Mouse (Mus musculus): Measurements from ENCODE around the gene Ndufb2.

Ndufb2 gene

GRCm38 (mm10) chr6:39592401-39593214 lies at the start of gene Ndufb2:
Ndufb2 (plus strand) TSS chr6:39592574.
- peak; percentile 97 for DNase-seq

- no peak for DNase-seq
These were observed 49.5 kb upstream of the Ndufb2 start for GRCm38 (mm10) chr6:39542631-39543597.

- no peak for DNase-seq
These were observed 48.5 kb upstream of the Ndufb2 start for GRCm38 (mm10) chr6:39543769-39544420.

DNA sequence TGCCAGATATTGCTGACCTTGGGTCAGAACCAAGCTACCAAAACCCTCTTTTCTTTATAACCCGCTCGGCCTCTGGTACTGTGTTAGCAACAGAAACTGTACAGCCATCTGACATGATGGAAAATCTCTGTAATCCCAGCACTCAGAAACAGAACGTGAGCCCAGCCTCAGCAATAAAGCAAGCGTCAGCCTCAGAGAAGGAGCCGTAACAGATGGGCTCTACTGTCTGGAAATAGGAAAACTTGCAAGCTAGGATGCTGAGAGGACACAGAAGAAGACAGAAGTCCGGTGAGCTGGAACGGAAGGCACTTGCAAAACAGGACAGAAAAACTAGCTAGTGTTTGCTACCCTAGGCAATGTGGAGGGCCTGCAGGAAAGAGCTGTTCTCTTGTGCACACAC lies 46.9 kb upstream of the Ndufb2 start:
- DNase-seq = no peak

DNA sequence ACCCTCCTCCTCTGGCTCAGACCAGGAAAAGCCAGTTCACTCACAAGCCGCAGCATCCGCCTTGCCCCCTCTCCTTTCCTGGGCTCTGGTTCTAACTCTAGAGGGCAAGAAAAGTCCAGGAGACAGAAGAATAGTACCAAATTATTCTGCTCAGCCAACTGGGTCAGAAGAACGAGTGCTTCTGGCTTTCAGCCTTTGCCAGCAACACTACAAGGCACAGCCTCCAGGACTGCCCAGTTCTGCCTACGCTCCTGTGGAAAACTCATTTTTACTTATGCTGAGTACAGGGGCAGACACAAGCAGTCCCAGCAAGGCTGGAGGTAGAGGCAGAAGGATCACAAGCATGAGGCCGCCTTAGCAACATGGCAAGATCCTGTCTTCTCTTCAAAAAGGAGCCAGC lies 44.3 kb upstream of the Ndufb2 start:
- DNase-seq = no peak

DNA sequence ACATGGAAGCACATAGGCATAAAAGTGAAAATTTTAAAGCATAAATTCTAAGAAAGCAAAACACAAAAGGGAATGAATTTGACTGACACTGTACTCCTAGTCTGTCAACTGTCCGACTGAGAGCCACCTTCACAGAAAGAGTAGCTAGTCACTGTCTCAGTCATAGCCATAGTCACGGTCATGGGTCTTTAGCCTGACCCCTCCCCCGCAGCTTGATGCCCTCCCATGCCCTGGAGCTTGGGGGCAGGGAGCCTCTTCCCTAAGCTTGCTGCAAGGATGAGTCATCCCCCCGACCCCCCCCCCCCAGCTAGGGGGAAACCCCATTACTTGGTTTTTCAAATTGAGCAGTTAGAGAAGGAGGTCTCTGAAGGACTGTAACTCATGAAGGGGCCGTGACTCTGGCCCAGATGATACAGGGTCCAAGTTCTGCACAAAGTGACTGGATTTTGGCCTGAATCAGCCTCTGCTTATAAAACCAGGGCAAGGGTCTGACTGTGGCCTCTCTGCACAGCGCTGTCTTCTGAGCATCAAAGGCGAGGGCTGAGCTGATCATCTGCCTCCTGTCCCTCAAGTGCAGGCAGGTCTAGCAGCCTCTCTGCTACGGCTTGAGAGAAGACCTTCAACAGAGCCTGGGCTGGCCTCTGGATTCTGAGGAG lies 40.3 kb upstream of the Ndufb2 start:
- DNase-seq = no peak

GRCm38 (mm10) chr6:39554888-39555647 lies 37.3 kb upstream of the Ndufb2 start:
- no peak for DNase-seq

DNA sequence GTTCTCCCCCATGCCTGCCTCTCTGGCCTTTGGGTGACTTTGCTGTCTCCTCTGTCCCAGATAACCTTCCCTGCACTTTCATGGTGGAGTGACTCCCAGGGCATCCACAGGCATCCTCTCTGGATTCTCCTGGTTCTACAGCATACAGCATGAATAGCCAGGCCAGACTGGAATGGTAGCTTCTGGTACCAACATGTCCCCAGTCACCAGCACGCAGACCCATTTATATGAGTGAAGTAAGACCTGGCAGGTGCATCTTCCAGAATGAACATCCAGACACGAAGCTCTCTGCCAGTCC lies 36.8 kb upstream of the Ndufb2 start:
- DNase-seq = no peak

GRCm38 (mm10) chr6:39556900-39557659 lies 35.3 kb upstream of the Ndufb2 start:
- peak; percentile 24 for DNase-seq

- peak; percentile 65 for DNase-seq
These were observed 34.6 kb upstream of the Ndufb2 start, which contains the start of gene Dennd2a for GRCm38 (mm10) chr6:39557723-39558261. Dennd2a (minus strand) TSS chr6:39557867.

DNA sequence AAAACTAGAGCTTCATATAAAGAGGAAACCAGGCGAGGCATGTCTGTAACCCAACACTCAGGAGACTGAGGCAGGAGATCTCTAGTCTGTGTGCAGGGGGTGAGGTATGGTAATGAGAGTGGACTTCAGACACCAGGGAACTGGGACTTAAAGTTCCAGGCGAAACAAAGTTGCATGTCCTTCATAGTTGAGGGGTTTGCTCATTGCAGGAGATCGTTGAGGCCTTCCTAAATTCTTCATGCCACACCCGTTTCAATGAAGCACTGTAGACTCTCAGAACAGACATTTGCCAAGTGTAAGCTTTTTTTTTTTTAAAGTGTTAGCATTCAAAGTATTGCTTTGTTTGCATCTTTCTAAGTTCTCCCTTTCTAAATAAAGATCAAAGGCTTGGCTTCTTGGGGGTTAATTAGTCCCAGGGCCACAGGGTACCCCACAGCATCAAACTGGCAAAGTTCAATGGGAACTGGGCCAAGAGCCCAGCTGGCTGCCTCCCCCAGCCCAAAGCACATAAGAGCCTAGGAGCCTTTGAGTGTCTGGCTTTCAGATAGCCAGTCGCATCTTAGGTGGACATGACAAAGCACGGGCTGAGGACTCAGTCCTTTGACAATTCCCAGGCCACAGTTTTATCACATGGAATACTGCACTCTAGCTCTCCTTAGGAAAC lies 33.0 kb upstream of the Ndufb2 start:
- DNase-seq = no peak

DNA sequence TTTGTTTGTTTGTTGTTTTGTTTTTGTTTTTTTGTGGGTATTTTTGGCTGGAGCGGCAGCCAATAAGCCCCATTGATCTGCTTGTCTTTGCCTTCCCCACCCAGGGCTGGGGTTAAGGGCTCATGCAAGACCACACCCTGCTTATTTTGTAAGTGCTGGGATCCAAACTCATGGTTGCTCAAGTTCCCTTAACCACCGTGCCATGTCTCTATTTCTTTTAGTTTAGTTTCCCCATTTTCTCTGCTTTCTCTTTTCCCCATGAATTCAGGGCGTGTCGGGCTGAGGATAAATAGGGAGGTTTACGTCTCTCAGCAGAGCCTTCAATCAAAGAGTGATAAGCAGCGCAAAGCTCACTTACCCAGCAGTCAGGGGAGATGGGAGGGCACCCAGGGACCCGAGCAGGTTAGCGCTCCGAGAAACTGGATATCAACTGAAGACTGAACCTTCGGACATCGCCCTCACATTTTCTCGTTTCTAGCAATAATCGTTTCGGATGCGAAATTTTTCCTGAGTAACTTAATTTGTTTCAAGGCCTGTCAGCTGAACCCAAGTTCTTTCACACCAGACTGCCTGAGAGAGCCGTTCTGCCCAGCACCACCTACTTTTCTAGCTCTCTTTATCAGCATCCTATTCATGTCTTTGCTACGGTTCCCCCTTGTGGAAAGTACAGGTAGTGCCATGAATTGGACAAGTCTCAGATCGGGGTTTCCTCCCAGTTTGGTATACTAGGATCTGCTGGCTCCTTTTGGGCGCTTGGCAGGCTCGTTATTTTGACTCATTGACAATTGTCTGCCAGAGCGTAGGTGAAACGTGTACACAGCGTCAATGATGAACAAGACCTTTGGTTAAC lies 30.0 kb upstream of the Ndufb2 start:
- DNase-seq = peak; percentile 84

DNA sequence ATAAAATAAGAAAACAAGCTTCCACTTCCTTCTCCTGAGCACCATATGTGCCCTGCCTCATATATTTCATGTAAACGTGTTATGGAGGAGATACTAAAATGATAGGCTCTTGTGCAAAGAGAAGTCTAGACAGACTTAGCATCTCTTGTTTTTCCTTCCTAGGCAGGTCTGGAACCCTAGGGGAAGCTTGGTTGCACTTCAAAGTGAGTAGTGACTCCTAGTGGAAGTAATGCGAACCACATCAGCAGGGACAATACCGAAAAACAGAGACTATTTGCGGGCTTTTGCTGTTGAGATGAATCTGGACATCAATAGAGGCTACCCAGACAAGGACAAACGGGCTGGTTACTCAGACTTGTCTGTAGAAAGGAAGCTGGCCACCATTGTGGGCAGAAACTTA lies 24.8 kb upstream of the Ndufb2 start:
- DNase-seq = no peak

DNA sequence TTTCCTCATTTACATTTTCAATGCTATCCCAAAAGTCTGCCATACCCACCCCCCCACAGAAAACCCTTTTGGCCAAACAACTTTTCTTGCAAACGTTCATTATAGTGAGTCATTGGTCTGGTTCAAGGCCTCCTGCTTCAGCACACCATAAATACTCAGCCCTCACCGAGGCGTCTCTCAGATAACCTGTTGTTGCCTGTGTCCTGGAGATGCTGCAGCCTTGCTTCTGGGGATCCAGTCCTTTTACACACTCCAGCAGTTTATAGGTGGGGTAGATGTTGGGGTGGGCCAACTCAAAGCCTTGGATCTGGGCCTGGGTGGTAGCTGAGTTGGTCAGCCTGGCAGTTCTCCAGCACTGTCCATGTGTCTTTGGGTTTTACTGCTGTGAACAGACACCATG lies 21.9 kb upstream of the Ndufb2 start:
- DNase-seq = no peak

DNA sequence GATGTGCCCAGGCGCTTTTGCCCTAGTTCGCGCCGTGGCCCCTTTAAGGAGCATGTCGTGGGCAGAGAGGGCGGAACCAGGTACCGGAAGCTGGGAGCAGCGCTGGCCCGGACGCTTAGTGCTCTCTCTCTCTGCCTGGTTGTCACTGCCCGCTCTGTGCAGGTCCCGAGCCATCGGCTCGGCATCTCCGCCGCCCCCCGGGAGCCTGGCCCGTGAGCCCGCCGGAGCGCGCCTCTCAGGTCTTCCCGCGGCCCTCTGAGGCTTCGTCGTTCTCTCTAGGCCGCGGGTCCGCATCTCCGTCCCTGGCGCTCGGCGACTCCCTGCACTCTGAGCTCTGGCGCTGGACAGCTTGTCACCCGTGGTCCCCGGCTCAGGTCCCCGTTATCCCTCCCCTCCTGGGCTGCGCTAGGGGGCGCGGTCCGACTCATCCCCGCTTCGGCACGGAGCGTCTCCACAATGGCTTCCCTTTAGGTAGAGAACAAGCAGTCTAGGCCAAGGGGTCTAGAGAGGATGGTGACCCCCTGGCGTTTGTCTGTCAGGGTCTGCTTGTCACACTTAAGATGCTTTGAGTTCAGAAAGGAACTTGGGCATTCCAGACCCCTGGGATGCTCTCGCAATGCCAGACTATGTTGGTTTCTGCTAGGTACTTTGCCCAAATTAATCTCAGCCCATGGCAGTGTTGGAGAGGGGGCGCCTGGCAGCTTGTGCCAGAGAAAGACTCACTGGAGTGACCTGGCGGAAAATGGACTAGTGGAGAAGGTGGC lies 18.4 kb upstream of the Ndufb2 start, which contains the start of gene Adck2:
Gene Adck2 (plus strand): TSS at position 83 of the 764 bp plus-strand sequence.
- peak; percentile 86 for DNase-seq

DNA sequence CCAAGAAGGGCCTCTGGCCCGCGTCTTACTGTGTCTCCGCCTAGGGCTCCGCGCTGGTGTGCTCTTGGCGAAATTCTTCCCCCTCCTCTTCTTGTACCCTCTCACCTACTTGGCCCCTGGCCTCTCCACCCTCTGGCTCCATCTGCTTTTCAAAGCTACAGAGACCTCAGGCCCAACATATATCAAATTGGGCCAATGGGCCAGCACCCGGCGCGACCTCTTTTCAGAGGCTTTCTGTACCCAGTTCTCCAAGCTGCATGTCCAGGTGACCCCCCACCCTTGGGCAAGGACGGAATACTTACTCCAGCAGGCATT lies 17.9 kb upstream of the Ndufb2 start:
- peak; percentile 65 for DNase-seq

DNA sequence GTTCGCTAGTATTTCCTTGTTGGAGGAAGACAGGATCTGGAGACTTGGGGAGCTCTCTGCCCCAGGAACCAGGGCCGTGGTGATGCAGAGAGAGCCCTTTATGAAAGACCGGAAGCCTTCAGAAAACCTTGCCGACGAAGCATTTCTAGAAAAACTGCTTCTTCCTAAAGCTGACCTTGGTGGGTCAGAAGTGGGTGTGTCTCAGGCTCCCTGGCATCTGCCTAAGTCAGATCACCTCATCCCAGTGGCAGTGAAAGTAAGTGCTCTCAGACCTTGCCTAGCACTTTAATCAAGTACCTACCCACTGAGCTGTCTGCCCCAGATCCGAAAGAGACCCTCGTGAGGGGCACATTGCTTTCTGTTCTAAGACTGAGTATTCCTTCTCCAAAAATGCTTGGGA lies 17.4 kb upstream of the Ndufb2 start:
- peak; percentile 20 for DNase-seq

GRCm38 (mm10) chr6:39579552-39579951 lies 12.8 kb upstream of the Ndufb2 start:
- DNase-seq = no peak

DNA sequence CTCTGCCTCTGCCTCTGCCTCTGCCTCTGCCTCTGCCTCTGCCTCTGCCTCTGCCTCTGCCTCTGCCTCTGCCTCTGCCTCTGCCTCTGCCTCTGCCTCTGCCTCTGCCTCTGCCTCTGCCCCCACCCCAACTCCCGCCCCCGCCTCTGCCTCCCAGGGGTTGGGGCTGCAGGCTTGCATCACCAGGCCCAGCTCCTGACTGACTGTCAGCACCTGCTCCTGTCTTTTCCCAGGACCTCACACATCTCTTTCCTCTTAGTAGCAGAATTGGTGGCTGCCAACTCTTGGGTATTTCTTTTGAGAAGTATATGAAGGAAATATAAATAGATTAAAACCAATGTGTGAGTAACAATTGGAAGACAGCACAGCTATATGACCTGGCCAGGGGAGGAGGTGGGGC lies 11.8 kb upstream of the Ndufb2 start:
- DNase-seq = no peak

Measured in cerebellum, adult 9-11 months (tissue).